Mouse (Mus musculus): ENCODE results near the gene Wdr6.

Wdr6 gene

GRCm38 (mm10) chr9:108523341-108523740 is 55.2 kb downstream of the Wdr6 start:
- no peak for DNase-seq (ENCODE audit: low read depth)
